Mouse (Mus musculus): ENCODE results near the gene Hnrnpdl. TPM values are rescaled to one million over a fixed set of nuclear protein-coding genes. Genes with fewer than 3 reads are reported as not detected.

Gene Hnrnpdl
- polyA plus RNA-seq (2014; fragmentation: Nextera tagmentation; extraction: Ambion mirVana): 143 and 157 TPM in 2 replicates

- peak within 1 kb of the TSS; percentile 93 for H3K4me3 ChIP-seq (ENCODE audit: low read depth, low read length)
- H3K9me3 ChIP-seq (ENCODE audit: control insufficient read depth, low read length): no peaks in the 10 kb centered on the region
- H3K27ac ChIP-seq (ENCODE audit: low read depth, low read length): peak within 1 kb of the TSS; percentile 98
- H3K4me2 ChIP-seq: peak within 1 kb of the TSS; percentile 83
- WGBS: under 1% methylated on average over 47 of the region's 57 CpGs
- peaks cover 27% of the 10 kb centered on the region for H3K4me1 ChIP-seq (replicated peaks; ENCODE audit: control insufficient read depth, insufficient read depth, low read length)
- H3K27me3 ChIP-seq (replicated peaks; ENCODE audit: control insufficient read depth, insufficient read depth, low read length): no peaks in the 10 kb centered on the region
- ATAC-seq (replicated peaks; ENCODE audit: low FRiP score): peak; percentile 82
- H3K9ac ChIP-seq (ENCODE audit: low read depth, low read length): peak within 1 kb of the TSS; percentile 100
- H3K36me3 ChIP-seq (ENCODE audit: control insufficient read depth, insufficient read depth, low read length): peaks cover 20% of the 10 kb centered on the region
- DNase-seq (ENCODE audit: low spot score): peak; percentile 96
Measured at GRCm38 (mm10) chr5:100039602-100040142, at the start of gene Hnrnpdl, which contains the start of gene Enoph1. Hnrnpdl (minus strand) TSS chr5:100039664. Enoph1 (plus strand) TSS chr5:100039985.

DNA sequence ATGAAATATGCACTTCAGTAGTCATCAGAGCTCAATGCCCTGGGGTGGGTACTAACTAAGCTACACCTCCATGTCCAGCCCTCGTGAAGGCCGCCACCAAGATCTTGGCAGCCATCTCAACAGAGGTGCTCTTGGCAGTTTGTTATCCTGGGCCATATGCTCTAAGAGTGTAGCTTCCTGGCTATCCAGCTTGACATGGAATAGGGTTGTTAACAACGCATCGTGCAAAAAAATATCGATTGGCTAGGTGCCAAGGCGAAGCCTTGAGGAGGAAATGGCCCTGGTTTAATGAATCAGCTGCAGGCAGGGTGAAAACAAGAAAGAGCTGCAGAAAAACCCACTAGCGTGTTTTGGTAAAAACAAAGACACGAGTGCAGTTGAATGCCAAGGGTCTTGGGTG, 45.6 kb upstream of the Hnrnpdl start:
- no peak overlapping the region for H3K4me3 ChIP-seq (ENCODE audit: low read depth, low read length)
- no peak for ATAC-seq (replicated peaks; ENCODE audit: low FRiP score)

DNA sequence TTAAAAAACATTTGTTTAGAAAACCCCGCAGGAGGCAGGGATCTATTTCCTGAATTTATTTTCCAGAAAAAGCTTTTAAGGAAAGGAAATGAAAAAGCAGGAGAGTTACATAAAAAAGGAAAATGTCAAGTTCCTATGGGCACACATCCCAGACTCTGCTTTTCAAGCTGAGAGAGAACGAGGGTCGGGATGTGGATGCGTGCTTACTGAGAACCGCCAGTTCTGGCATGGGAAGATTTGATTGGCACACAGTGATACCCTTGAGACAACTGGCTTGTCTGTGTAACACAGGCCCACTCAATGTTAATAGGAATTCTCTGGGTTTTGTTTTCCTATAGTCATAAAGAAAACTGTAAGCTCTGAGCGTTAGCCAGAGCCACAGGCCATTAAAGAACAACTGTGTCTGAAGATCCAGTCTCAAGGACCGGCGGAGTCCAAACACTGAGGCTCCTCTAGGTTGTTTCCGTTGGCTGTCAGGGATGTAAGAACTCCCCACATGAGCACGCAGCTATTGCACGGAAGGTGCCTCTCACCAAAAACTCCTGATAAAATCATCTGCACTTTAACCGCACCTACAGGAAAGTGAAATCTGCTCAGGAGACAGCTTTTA, 44.6 kb upstream of the Hnrnpdl start:
- H3K9ac ChIP-seq (ENCODE audit: low read depth, low read length): no peak overlapping the region
- DNase-seq (ENCODE audit: low spot score) (no peak), ATAC-seq (replicated peaks; ENCODE audit: low FRiP score) (no peak)
- H3K4me3 ChIP-seq (ENCODE audit: low read depth, low read length): no peak overlapping the region
- H3K27ac ChIP-seq (ENCODE audit: low read depth, low read length): no peak overlapping the region
- H3K4me2 ChIP-seq: no peak overlapping the region
- no peaks in the 10 kb centered on the region for H3K27me3 ChIP-seq (replicated peaks; ENCODE audit: control insufficient read depth, insufficient read depth, low read length)
- H3K9me3 ChIP-seq (ENCODE audit: control insufficient read depth, low read length): no peaks in the 10 kb centered on the region
- H3K36me3 ChIP-seq (ENCODE audit: control insufficient read depth, insufficient read depth, low read length): no peaks in the 10 kb centered on the region
- WGBS: 85% methylated on average over 12 of the region's 12 CpGs
- H3K4me1 ChIP-seq (replicated peaks; ENCODE audit: control insufficient read depth, insufficient read depth, low read length): 0 out of 2 replicates have a peak, but pooled peaks cover 2% of the 10 kb centered on the region

More for the DNA sequence above, 45.6 kb upstream of the Hnrnpdl start:
- DNase-seq (ENCODE audit: low spot score): no peak
- no peaks in the 10 kb centered on the region for H3K9me3 ChIP-seq (ENCODE audit: control insufficient read depth, low read length)
- H3K9ac ChIP-seq (ENCODE audit: low read depth, low read length): no peak overlapping the region
- no peaks in the 10 kb centered on the region for H3K4me1 ChIP-seq (replicated peaks; ENCODE audit: control insufficient read depth, insufficient read depth, low read length)
- H3K27me3 ChIP-seq (replicated peaks; ENCODE audit: control insufficient read depth, insufficient read depth, low read length): no peaks in the 10 kb centered on the region
- WGBS: 82% methylated on average over 8 of the region's 8 CpGs
- H3K4me2 ChIP-seq: no peak overlapping the region
- H3K36me3 ChIP-seq (ENCODE audit: control insufficient read depth, insufficient read depth, low read length): no peaks in the 10 kb centered on the region
- no peak overlapping the region for H3K27ac ChIP-seq (ENCODE audit: low read depth, low read length)

- no peak for DNase-seq (ENCODE audit: low spot score)
- no peaks in the 10 kb centered on the region for H3K27me3 ChIP-seq (replicated peaks; ENCODE audit: control insufficient read depth, insufficient read depth, low read length)
- no peak for ATAC-seq (replicated peaks; ENCODE audit: low FRiP score)
- H3K9me3 ChIP-seq (ENCODE audit: control insufficient read depth, low read length): no peaks in the 10 kb centered on the region
- 0 out of 2 replicates have a peak, but pooled peaks cover 2% of the 10 kb centered on the region for H3K4me1 ChIP-seq (replicated peaks; ENCODE audit: control insufficient read depth, insufficient read depth, low read length)
- 65% methylated on average over 4 of the region's 4 CpGs for WGBS
- H3K36me3 ChIP-seq (ENCODE audit: control insufficient read depth, insufficient read depth, low read length): no peaks in the 10 kb centered on the region
- no peak overlapping the region for H3K27ac ChIP-seq (ENCODE audit: low read depth, low read length)
- H3K9ac ChIP-seq (ENCODE audit: low read depth, low read length): no peak overlapping the region
- no peak overlapping the region for H3K4me2 ChIP-seq
- H3K4me3 ChIP-seq (ENCODE audit: low read depth, low read length): no peak overlapping the region
Measured at GRCm38 (mm10) chr5:100082006-100082405, 42.5 kb upstream of the Hnrnpdl start.

GRCm38 (mm10) chr5:100079931-100080275, 40.4 kb upstream of the Hnrnpdl start:
- 76% methylated on average over 8 of the region's 8 CpGs for WGBS
- Histone ChIP-seq H3K9ac (ENCODE audit: low read depth, low read length) (no peak overlapping the region), H3K27me3 (replicated peaks; ENCODE audit: control insufficient read depth, insufficient read depth, low read length) (no peaks in the 10 kb centered on the region), H3K4me1 (replicated peaks; ENCODE audit: control insufficient read depth, insufficient read depth, low read length) (0 out of 2 replicates have a peak, but pooled peaks cover 2% of the 10 kb centered on the region), H3K4me2 (peak overlapping the region; percentile 65), H3K36me3 (ENCODE audit: control insufficient read depth, insufficient read depth, low read length) (no peaks in the 10 kb centered on the region), H3K4me3 (ENCODE audit: low read depth, low read length) (no peak overlapping the region; the same call in 1 of the 2 replicates), H3K27ac (ENCODE audit: low read depth, low read length) (no peak overlapping the region), H3K9me3 (ENCODE audit: control insufficient read depth, low read length) (no peaks in the 10 kb centered on the region)
- no peak for DNase-seq (ENCODE audit: low spot score)
- ATAC-seq (replicated peaks; ENCODE audit: low FRiP score): no peak

GRCm38 (mm10) chr5:100079040-100079930, 39.8 kb upstream of the Hnrnpdl start:
- Histone ChIP-seq H3K9ac (ENCODE audit: low read depth, low read length) (no peak overlapping the region), H3K4me3 (ENCODE audit: low read depth, low read length) (peak overlapping the region; percentile 38), H3K9me3 (ENCODE audit: control insufficient read depth, low read length) (no peaks in the 10 kb centered on the region), H3K36me3 (ENCODE audit: control insufficient read depth, insufficient read depth, low read length) (no peaks in the 10 kb centered on the region), H3K27me3 (replicated peaks; ENCODE audit: control insufficient read depth, insufficient read depth, low read length) (no peaks in the 10 kb centered on the region), H3K27ac (ENCODE audit: low read depth, low read length) (no peak overlapping the region), H3K4me1 (replicated peaks; ENCODE audit: control insufficient read depth, insufficient read depth, low read length) (0 out of 2 replicates have a peak, but pooled peaks cover 2% of the 10 kb centered on the region), H3K4me2 (peak overlapping the region; percentile 65)
- ATAC-seq (replicated peaks; ENCODE audit: low FRiP score): no peak
- DNase-seq (ENCODE audit: low spot score): peak; percentile 49
- WGBS: 25% methylated on average over 36 of the region's 36 CpGs

DNA sequence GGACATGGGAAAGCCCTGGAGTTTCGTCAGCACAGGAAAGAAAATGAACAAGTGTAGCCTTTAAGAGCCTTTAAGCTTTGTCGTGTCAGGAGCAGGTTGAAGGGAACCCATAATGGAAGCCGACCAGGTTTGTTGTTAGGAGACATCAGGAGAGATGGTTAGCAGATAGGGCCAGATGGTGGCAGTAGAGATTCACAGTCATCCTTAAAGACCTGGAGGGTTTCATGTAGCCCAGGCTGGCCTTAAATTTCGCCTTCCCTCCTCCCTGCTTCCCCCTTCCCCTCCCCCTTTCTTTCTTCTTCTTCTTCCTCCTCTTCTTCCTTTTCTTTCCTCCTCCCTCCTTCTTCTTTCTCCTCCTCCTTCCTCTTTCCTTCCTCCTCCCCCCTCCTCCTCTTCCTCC, 35.1 kb upstream of the Hnrnpdl start:
- Histone ChIP-seq H3K4me2 (no peak overlapping the region), H3K36me3 (ENCODE audit: control insufficient read depth, insufficient read depth, low read length) (peaks cover 5% of the 10 kb centered on the region; the same call in 1 of the 2 replicates), H3K27me3 (replicated peaks; ENCODE audit: control insufficient read depth, insufficient read depth, low read length) (no peaks in the 10 kb centered on the region), H3K4me3 (ENCODE audit: low read depth, low read length) (no peak overlapping the region), H3K9me3 (ENCODE audit: control insufficient read depth, low read length) (no peaks in the 10 kb centered on the region), H3K27ac (ENCODE audit: low read depth, low read length) (no peak overlapping the region), H3K4me1 (replicated peaks; ENCODE audit: control insufficient read depth, insufficient read depth, low read length) (0 out of 2 replicates have a peak, but pooled peaks cover 2% of the 10 kb centered on the region), H3K9ac (ENCODE audit: low read depth, low read length) (no peak overlapping the region)
- 51% methylated on average over 4 of the region's 4 CpGs for WGBS
- DNase-seq (ENCODE audit: low spot score): no peak
- ATAC-seq (replicated peaks; ENCODE audit: low FRiP score): no peak

DNA sequence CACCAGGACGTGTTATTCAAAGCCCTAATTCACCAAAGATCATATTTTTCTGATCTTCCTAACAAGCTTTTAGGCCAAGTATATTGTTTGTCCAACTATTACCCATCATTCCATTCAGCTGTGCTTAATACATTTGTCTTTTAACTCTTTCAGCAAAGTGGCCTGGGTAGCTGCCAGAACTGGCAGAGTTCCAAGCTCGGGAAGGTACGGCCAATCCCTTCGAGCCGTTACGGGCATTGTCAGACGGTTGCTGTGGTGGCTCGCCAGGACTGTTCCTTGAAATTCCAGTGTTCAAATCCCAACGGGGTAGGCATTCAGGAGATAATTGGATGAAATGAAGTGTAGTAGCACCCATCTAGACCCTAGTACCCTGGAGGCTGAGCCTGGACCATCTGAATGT, 33.1 kb upstream of the Hnrnpdl start:
- ATAC-seq (replicated peaks; ENCODE audit: low FRiP score): no peak
- WGBS: 91% methylated on average over 9 of the region's 9 CpGs

More for the DNA sequence above, 33.1 kb upstream of the Hnrnpdl start:
- no peaks in the 10 kb centered on the region for H3K9me3 ChIP-seq (ENCODE audit: control insufficient read depth, low read length)
- H3K4me2 ChIP-seq: no peak overlapping the region
- H3K4me3 ChIP-seq (ENCODE audit: low read depth, low read length): no peak overlapping the region
- H3K36me3 ChIP-seq (ENCODE audit: control insufficient read depth, insufficient read depth, low read length): peaks cover 5% of the 10 kb centered on the region; the same call in 1 of the 2 replicates
- H3K4me1 ChIP-seq (replicated peaks; ENCODE audit: control insufficient read depth, insufficient read depth, low read length): no peaks in the 10 kb centered on the region
- no peak overlapping the region for H3K9ac ChIP-seq (ENCODE audit: low read depth, low read length)
- no peak for DNase-seq (ENCODE audit: low spot score)
- no peaks in the 10 kb centered on the region for H3K27me3 ChIP-seq (replicated peaks; ENCODE audit: control insufficient read depth, insufficient read depth, low read length)
- H3K27ac ChIP-seq (ENCODE audit: low read depth, low read length): no peak overlapping the region

Measured in liver, embryonic 11.5 days (tissue).